Mouse (Mus musculus): ENCODE data around the gene Lsm14a.
"Not testable (repeated sequence)": the region's sequence is repeated elsewhere in the genome, so short reads cannot be mapped to it uniquely, and the experiment has no call there.

The Lsm14a gene

DNA sequence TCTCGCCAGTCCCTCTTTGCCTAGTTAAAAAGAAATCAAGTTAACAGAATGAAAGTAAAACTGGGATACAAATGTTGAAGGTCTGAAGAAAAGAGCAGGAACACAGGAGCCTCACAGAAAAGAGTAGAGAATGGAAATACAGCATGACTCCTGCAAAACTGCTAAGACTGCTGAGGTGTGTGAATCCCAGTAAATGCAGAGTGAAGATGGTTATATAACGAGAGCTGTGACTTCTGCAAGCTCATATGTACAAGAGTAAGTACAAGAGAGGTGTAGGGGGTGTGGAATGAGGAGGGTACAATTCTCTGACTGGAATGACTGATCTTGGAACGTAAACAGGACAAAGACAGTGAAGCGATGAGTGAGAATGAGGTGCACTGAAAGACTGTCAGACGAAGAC is 11.4 kb downstream of the Lsm14a start:
- in situ Hi-C loops (cut with MboI, MseI): no loop called here

- in situ Hi-C loops (cut with MboI, MseI): no loop called here
These were observed 12.8 kb downstream of the Lsm14a start for GRCm38 (mm10) chr7:34380311-34380710.

- in situ Hi-C loops (cut with MboI, MseI): no loop called here
These were observed 19.2 kb downstream of the Lsm14a start for GRCm38 (mm10) chr7:34373906-34374305.

- in situ Hi-C loops (cut with MboI, MseI): no loop called here
These were observed 37.5 kb downstream of the Lsm14a start for GRCm38 (mm10) chr7:34355629-34356028.

- in situ Hi-C loops (cut with MboI, MseI): no loop called here
These were observed 41.1 kb downstream of the Lsm14a start for GRCm38 (mm10) chr7:34351997-34352396.

DNA sequence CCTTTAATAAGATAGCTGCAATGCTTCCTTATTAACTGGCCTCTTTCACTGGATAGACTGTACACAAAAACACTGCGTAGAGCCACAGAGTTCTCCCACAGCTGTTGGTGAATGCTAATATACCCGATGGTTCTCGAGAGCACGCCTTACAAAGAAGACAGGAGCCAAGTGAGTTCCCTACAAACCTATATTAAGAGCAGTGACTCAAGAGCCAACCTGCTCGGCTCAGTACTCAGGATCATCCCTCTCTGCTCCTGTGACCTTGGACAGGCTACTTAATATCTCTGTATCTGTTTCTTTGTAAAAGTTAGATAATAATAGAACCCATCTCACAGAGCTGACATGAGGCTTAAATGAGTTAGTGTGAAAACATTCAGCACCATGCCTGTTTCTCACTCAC is 42.9 kb downstream of the Lsm14a start:
- in situ Hi-C loops (cut with MboI, MseI): no loop called here

DNA sequence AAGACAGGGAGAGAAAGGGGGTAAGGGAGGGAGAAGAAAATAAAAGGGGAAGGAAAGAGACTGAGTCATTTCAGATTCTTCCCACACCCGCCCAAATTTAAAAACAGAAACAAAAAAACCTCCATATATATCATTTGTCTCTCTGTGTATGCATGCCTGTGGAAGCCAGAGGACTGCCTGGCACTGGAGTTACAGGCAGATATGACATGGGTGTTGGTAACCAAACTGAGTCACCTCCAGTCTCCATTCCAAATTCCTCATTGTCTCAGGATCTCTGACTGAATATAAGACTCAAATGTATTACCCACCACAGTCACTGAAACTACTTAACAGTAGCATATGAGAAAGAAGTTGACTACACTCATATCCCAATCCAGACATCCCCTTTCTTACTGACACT is 45.1 kb downstream of the Lsm14a start:
- in situ Hi-C loops (cut with MboI, MseI): loop anchor here (10.0 kb wide), 1 partner anchor 183 kb away; the partner anchor contains the start of gene Uba2

GRCm38 (mm10) chr7:34347041-34347440 is 46.1 kb downstream of the Lsm14a start:
- in situ Hi-C loops (cut with MboI, MseI): loop anchor here (10.0 kb wide), 1 partner anchor 182 kb away; the partner anchor contains the start of gene Uba2

DNA sequence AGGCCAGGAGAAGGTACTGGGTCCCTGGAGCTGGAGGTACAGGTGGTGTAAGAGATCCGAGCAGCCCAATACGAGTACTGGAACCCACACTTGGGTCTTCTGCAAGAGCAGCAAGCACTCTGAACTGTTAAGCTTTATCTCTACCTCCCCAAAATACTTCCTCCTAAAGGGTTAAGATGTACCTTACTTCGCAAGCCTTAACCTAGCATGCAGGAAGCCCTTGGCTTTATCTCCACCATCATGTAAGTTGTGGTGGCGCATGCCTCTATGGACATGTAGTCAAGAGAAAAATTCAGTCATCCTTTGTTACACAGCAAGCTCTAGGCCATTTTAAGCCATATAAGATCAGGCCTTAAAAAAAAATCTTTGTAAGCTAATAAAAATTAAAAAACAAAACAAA is 46.6 kb downstream of the Lsm14a start:
- in situ Hi-C loops (cut with MboI, MseI): loop anchor here (10.0 kb wide), 1 partner anchor 182 kb away; the partner anchor contains the start of gene Uba2

DNA sequence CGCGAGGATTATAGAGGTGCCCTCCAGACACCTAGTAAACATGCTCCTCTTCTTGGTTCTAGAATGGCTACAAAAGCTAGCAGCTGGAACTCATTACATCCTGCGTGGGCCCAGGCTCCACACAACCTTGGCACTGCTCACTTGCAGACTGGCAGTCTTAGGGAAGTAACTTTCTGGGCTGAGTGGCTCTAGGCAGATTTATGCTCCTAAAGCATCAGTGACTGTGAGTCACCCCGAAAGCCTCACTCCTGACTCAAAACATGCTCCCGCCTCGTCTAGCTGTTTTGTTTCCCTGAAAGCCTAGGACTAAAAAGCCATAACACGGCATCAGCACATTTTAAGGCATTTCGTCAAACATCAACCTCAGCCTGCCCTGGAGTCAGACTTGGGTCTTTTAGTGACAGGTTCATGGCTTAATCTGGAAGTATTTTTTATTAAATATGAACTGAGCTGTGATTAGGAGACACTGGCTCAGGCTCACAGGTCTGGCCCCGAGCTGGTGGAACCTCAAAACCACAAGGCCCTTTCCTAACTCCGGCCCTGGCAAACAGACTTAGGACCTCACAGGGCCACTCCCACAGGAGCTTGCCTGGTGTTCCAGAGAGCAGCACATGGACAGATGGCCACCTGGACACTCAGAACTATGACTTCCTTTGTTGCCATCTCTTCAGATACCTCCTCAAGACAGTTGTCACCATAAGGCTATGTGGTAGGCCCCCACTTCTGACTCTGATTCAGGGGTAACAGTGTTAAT is 50.9 kb downstream of the Lsm14a start:
- in situ Hi-C loops (cut with MboI, MseI): loop anchor here (5.0 to 10.0 kb wide), 2 partner anchors 90 to 177 kb away; partner anchors contain the start of genes Gm6096 and Uba2

- in situ Hi-C loops (cut with MboI, MseI): loop anchor here (5.0 to 10.0 kb wide), 2 partner anchors 89 to 176 kb away; partner anchors contain the start of genes Gm6096 and Uba2
These were observed 52.3 kb downstream of the Lsm14a start for GRCm38 (mm10) chr7:34340841-34341240.

GRCm38 (mm10) chr7:34339164-34339489 is 54.0 kb downstream of the Lsm14a start:
- in situ Hi-C loops (cut with MboI, MseI): no loop called here

DNA sequence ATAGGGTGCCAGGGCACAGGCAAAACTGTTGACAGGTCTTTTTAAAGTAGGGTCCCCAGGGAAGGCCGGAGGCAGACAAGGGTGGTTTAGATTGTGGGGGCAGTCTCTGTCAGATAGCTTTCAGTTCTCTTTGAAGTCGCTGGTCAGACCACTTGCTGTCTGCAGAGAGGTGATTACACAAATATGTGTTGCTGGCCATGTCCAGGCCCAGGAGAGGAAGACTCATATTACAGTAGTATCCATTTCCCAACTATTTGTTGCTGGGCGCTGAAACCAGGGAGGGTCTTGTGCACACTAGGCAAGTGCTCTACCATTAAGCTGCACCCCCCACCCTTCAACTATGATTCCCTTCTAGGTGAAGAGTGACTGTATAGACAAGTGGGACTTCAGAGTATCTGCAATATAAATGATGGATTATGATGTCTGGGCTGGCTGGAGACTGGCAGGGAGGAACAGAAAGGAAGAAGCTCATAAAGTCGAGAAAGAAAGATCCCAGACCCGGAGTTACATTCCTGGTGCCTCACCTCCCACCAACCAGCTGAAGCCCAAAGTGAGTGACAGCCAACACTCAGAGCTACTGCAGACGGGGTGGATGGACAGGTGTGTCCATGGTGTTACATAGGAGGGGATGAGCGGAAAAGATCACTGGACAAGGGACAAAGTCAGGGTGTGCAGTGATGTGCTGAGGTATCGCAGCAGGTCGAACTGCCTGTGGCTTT is 54.5 kb downstream of the Lsm14a start:
- in situ Hi-C loops (cut with MboI, MseI): no loop called here

GRCm38 (mm10) chr7:34337268-34337667 is 55.8 kb downstream of the Lsm14a start:
- in situ Hi-C loops (cut with MboI, MseI): no loop called here

- in situ Hi-C loops (cut with MboI, MseI): not testable (repeated sequence)
These were observed 56.6 kb downstream of the Lsm14a start for GRCm38 (mm10) chr7:34336545-34336944.

DNA sequence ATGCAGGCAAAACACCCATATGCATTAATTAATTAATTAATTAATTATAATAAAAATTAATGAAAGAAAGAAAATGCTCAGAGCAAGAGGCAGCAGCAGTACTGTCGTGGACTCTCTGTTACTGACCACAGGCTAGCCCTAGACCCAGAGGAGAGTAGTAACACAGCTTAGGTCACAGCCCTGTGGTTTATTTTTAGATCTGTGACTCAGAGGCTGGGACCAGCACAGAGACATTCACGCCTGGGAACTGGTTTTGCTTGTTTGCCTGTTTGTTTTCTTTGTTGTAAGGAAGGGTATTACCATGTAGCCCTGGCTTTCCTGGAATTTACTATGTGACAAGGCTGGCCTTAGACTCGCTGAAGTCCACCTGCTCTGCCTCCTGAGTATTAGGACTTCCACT is 65.6 kb downstream of the Lsm14a start:
- in situ Hi-C loops (cut with MboI, MseI): no loop called here

GRCm38 (mm10) chr7:34324857-34325256 is 68.3 kb downstream of the Lsm14a start:
- in situ Hi-C loops (cut with MboI, MseI): loop anchor here (5.0 kb wide), 1 partner anchor 98 kb away; no protein-coding TSS in a partner anchor

- in situ Hi-C loops (cut with MboI, MseI): loop anchor here (5.0 kb wide), 1 partner anchor 97 kb away; no protein-coding TSS in a partner anchor
These were observed 69.1 kb downstream of the Lsm14a start for GRCm38 (mm10) chr7:34324005-34324404.

- in situ Hi-C loops (cut with MboI, MseI): loop anchor here (5.0 kb wide), 1 partner anchor 96 kb away; no protein-coding TSS in a partner anchor
These were observed 69.8 kb downstream of the Lsm14a start for GRCm38 (mm10) chr7:34323351-34323750.

DNA sequence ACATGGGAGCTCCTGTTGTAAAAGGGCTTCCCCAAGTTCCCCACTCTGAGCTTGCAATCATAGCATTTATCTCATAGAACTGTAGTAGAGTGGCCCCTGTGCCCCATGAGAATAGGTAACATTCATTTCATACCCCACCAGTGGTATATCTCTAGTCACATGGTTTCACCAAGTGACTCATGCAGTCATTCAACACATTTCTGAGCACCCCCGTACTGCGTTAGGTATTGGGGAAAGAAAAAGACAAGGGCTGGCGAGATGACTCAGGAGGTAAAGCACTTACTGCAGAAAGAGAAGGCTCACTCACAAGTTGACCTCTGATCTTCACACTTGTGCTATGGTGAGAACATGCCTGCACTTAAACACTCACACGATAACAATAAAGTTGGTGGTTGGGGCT is 71.2 kb downstream of the Lsm14a start:
- in situ Hi-C loops (cut with MboI, MseI): loop anchor here (5.0 kb wide), 1 partner anchor 95 kb away; no protein-coding TSS in a partner anchor

- in situ Hi-C loops (cut with MboI, MseI): loop anchor here (5.0 kb wide), 1 partner anchor 94 kb away; no protein-coding TSS in a partner anchor
These were observed 72.0 kb downstream of the Lsm14a start for GRCm38 (mm10) chr7:34321119-34321518.

DNA sequence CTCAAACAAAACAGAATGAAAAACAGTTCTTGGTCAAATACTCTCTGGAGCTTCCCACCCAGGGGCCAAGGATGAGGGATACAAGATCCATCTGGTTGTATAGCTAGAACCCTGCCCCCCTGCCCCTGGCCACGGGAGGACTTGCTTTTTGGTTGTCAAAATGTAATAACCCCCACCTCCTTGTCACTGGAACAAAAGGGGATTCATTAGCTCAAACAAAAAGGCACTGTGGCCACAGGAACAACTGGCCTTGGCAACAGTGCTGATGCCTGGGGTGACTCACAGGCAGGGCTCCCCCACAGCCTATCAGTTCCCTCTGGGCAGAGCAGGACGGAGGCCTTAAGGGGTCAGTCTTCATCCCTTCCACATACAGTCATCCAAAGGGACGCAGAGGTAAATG is 73.2 kb downstream of the Lsm14a start:
- in situ Hi-C loops (cut with MboI, MseI): loop anchor here (5.0 kb wide), 1 partner anchor 93 kb away; no protein-coding TSS in a partner anchor
